Mouse (Mus musculus) right cerebral cortex, adult 18-20 months (tissue): ENCODE results near the gene Cacng2.
"Not testable (repeated sequence)": the region's sequence is repeated elsewhere in the genome, so short reads cannot be mapped to it uniquely, and the experiment has no call there.

ENCODE experiments used
- DNase-seq: peaks from one replicate; pipeline ENCODE4 v3.0.0; 2022; ENCODE audit warnings: mixed read lengths

Gene Cacng2

GRCm38 (mm10) chr15:78081384-78081783 is 38.4 kb downstream of the Cacng2 start:
- DNase-seq: no peak

GRCm38 (mm10) chr15:78080326-78080725 is 39.5 kb downstream of the Cacng2 start:
- DNase-seq: no peak

- peak; percentile 67 for DNase-seq
These were observed 40.8 kb downstream of the Cacng2 start for GRCm38 (mm10) chr15:78078776-78079628.

- no peak for DNase-seq
These were observed 41.6 kb downstream of the Cacng2 start for GRCm38 (mm10) chr15:78078206-78078605.

- DNase-seq: no peak
These were observed 43.9 kb downstream of the Cacng2 start for GRCm38 (mm10) chr15:78075921-78076320.

GRCm38 (mm10) chr15:78073109-78073508 is 46.7 kb downstream of the Cacng2 start:
- no peak for DNase-seq

- no peak for DNase-seq
These were observed 53.4 kb downstream of the Cacng2 start for GRCm38 (mm10) chr15:78066475-78066874.

- DNase-seq: no peak
These were observed 54.3 kb downstream of the Cacng2 start for GRCm38 (mm10) chr15:78065541-78065940.

- DNase-seq: peak; percentile 72
These were observed 55.5 kb downstream of the Cacng2 start for GRCm38 (mm10) chr15:78064340-78064739.

- peak; percentile 84 for DNase-seq
These were observed 57.4 kb downstream of the Cacng2 start for GRCm38 (mm10) chr15:78062467-78062866.

GRCm38 (mm10) chr15:78056930-78057329 is 62.9 kb downstream of the Cacng2 start:
- no peak for DNase-seq

- DNase-seq: peak; percentile 51
These were observed 69.1 kb downstream of the Cacng2 start for GRCm38 (mm10) chr15:78050682-78051081.

GRCm38 (mm10) chr15:78049933-78050332 is 69.9 kb downstream of the Cacng2 start:
- peak; percentile 47 for DNase-seq

- DNase-seq: peak; percentile 68
These were observed 74.0 kb downstream of the Cacng2 start for GRCm38 (mm10) chr15:78045842-78046241.

- no peak for DNase-seq
These were observed 74.5 kb downstream of the Cacng2 start for GRCm38 (mm10) chr15:78045314-78045713.

- peak; percentile 81 for DNase-seq
These were observed 75.0 kb downstream of the Cacng2 start for GRCm38 (mm10) chr15:78044826-78045225.

GRCm38 (mm10) chr15:78042706-78043105 is 77.1 kb downstream of the Cacng2 start:
- DNase-seq: no peak

- DNase-seq: no peak
These were observed 82.2 kb downstream of the Cacng2 start for GRCm38 (mm10) chr15:78037626-78038025.

GRCm38 (mm10) chr15:78036586-78036985 is 83.2 kb downstream of the Cacng2 start:
- DNase-seq: no peak

GRCm38 (mm10) chr15:78029938-78030337 is 89.9 kb downstream of the Cacng2 start:
- DNase-seq: no peak

GRCm38 (mm10) chr15:78026521-78026920 is 93.3 kb downstream of the Cacng2 start:
- DNase-seq: peak; percentile 45

GRCm38 (mm10) chr15:78024211-78024610 is 95.6 kb downstream of the Cacng2 start:
- no peak for DNase-seq

- no peak for DNase-seq
These were observed 105.8 kb downstream of the Cacng2 start for GRCm38 (mm10) chr15:78014046-78014445.

GRCm38 (mm10) chr15:78008206-78008605 is 111.6 kb downstream of the Cacng2 start:
- DNase-seq: not testable (repeated sequence)

GRCm38 (mm10) chr15:78003929-78004328 is 115.9 kb downstream of the Cacng2 start:
- no peak for DNase-seq
